Mouse (Mus musculus): Measurements from ENCODE around the gene Pou2f1. TPM values are rescaled to one million over a fixed set of nuclear protein-coding genes. Genes with fewer than 3 reads are reported as not detected.

Gene Pou2f1
- polyA plus RNA-seq, 1 experiment = 47.7 TPM

DNA sequence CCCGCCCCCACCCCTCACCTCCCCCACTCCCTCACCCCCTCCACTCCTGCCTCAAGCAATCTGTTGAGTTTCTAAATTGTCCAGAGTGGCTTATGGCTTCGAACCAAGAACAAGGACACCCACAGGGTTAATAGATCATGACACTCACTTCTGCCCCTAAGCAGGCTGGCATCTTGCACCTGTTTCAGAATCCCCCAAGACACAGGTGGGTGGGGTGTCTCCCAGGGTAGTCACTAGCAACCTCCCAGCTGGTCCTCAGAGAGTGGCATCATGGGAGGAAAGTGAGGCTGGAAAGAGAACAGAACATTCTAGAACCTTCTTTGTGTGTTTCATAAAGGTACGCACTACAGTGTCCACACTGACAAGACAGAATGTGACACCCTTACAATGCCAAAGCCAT, 158.9 kb downstream of the Pou2f1 start:
- Histone ChIP-seq H3K27me3 (ENCODE audit: control insufficient read depth, insufficient read depth, low read length, poor library complexity, severe bottlenecking) (0 out of 2 replicates have a peak, but pooled peaks cover 2% of the 10 kb centered on the region), H3K4me3 (ENCODE audit: low read depth, low read length) (no peak overlapping the region), H3K27ac (ENCODE audit: insufficient read depth, low read length) (no peak overlapping the region), H3K9me3 (replicated peaks; ENCODE audit: control insufficient read depth, insufficient read depth, low read length, poor library complexity, severe bottlenecking) (no peaks in the 10 kb centered on the region), H3K36me3 (ENCODE audit: control insufficient read depth, insufficient read depth, low read length, poor library complexity, severe bottlenecking) (no peaks in the 10 kb centered on the region), H3K9ac (ENCODE audit: low read depth, poor library complexity, severe bottlenecking) (no peak overlapping the region), H3K4me1 (ENCODE audit: control insufficient read depth, insufficient read depth, low read length) (no peaks in the 10 kb centered on the region)
- TF ChIP-seq POLR2A (IDR thresholded peaks at IDR 0.05; ENCODE audit: insufficient read depth, low read length) (no peak), EP300 (IDR thresholded peaks at IDR 0.05; ENCODE audit: insufficient read depth, low read depth, low read length) (no peak), CTCF (IDR thresholded peaks at IDR 0.05; ENCODE audit: low read depth, low read length) (no peak)

DNA sequence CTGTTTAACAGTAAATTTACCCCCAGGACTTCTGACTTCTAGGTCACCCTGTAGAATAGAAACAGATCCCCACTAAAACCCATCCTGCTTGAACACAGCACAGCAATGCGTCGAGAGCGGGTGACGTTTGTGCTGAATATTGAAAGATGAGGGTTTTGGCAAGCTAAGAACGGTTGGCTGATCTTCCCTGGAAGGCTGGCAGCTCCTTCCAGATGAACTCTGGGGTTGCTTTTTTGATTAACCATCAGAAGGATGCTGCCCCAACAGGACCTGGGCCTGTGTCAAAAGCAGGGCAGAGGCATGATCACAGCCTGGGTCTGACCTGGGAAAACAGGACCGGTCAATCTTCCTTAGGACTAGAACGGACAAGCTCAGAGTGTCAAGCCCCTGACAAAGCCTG, 160.3 kb downstream of the Pou2f1 start:
- no peaks in the 10 kb centered on the region for H3K36me3 ChIP-seq (ENCODE audit: control insufficient read depth, insufficient read depth, low read length, poor library complexity, severe bottlenecking)
- H3K27me3 ChIP-seq (ENCODE audit: control insufficient read depth, insufficient read depth, low read length, poor library complexity, severe bottlenecking) = 0 out of 2 replicates have a peak, but pooled peaks cover 2% of the 10 kb centered on the region
- no peak overlapping the region for H3K27ac ChIP-seq (ENCODE audit: insufficient read depth, low read length)
- H3K4me1 ChIP-seq (ENCODE audit: control insufficient read depth, insufficient read depth, low read length) = no peaks in the 10 kb centered on the region
- no peak overlapping the region for H3K4me3 ChIP-seq (ENCODE audit: low read depth, low read length)
- no peak for TF ChIP-seq POLR2A (IDR thresholded peaks at IDR 0.05; ENCODE audit: insufficient read depth, low read length)
- no peak for TF ChIP-seq EP300 (IDR thresholded peaks at IDR 0.05; ENCODE audit: insufficient read depth, low read depth, low read length)
- no peak for TF ChIP-seq CTCF (IDR thresholded peaks at IDR 0.05; ENCODE audit: low read depth, low read length)
- no peaks in the 10 kb centered on the region for H3K9me3 ChIP-seq (replicated peaks; ENCODE audit: control insufficient read depth, insufficient read depth, low read length, poor library complexity, severe bottlenecking)
- no peak overlapping the region for H3K9ac ChIP-seq (ENCODE audit: low read depth, poor library complexity, severe bottlenecking)

DNA sequence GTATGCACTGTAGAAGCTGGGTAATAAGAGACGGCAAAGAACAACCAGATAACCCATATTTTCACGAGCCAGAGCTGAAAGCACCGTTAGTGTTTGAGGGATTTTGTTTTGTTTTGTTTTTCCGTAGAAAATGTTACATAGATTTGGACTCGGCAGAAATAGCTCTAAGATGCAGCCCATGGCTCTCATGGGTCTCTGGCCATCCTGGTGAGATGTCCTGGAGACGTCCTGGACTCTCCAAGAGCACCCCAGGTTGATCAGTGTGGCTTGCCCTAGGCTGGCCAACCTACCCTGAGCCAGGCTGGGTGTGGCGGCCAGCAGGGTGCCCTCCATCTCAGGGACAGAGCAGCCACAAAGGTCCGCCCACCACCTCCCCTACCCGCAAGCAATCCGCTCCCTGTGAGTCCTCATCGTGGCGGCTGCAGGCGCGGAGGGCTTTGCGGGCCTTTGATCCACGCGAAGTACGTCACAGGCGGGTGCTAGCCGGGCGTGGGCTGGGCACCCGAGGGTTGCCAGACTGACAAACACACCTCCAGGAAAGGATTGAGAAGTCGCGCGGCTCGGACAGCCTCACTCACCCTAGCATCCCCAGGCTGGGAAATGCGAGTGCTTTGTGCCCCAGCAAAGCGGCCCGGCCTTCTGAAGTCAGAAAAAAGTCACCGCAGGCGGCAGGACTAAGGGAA, 161.8 kb downstream of the Pou2f1 start:
- Histone ChIP-seq H3K4me1 (ENCODE audit: control insufficient read depth, insufficient read depth, low read length) (no peaks in the 10 kb centered on the region), H3K27ac (ENCODE audit: insufficient read depth, low read length) (no peak overlapping the region), H3K27me3 (ENCODE audit: control insufficient read depth, insufficient read depth, low read length, poor library complexity, severe bottlenecking) (0 out of 2 replicates have a peak, but pooled peaks cover 2% of the 10 kb centered on the region), H3K9me3 (replicated peaks; ENCODE audit: control insufficient read depth, insufficient read depth, low read length, poor library complexity, severe bottlenecking) (no peaks in the 10 kb centered on the region), H3K9ac (ENCODE audit: low read depth, poor library complexity, severe bottlenecking) (no peak overlapping the region), H3K36me3 (ENCODE audit: control insufficient read depth, insufficient read depth, low read length, poor library complexity, severe bottlenecking) (no peaks in the 10 kb centered on the region), H3K4me3 (ENCODE audit: low read depth, low read length) (peak overlapping the region; percentile 51)
- TF ChIP-seq CTCF (IDR thresholded peaks at IDR 0.05; ENCODE audit: low read depth, low read length) = no peak
- TF ChIP-seq POLR2A (IDR thresholded peaks at IDR 0.05; ENCODE audit: insufficient read depth, low read length) = no peak

DNA sequence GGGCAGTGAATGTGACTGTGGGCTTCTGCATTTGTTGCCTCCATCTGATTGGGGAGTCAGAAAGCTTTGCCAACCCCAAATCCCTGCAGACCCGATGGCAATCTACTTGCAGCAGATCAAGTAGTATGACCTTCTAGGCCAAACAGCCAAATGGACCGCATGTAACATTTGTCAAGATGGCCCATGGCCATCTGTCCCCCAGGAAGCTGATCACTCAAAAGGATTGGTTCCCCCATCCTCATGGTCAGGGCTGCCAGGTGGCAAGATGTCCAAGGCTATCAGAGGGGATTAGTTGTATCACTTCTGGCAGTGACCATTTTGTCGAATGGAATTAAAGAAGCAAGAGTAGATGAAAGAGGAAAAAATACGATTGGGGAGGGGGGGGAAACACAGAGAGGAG, 163.3 kb downstream of the Pou2f1 start:
- H3K36me3 ChIP-seq (ENCODE audit: control insufficient read depth, insufficient read depth, low read length, poor library complexity, severe bottlenecking) = no peaks in the 10 kb centered on the region
- TF ChIP-seq EP300 (IDR thresholded peaks at IDR 0.05; ENCODE audit: insufficient read depth, low read depth, low read length) = no peak
- TF ChIP-seq CTCF (IDR thresholded peaks at IDR 0.05; ENCODE audit: low read depth, low read length) = no peak
- TF ChIP-seq POLR2A (IDR thresholded peaks at IDR 0.05; ENCODE audit: insufficient read depth, low read length) = no peak
- no peak overlapping the region for H3K4me3 ChIP-seq (ENCODE audit: low read depth, low read length)
- no peaks in the 10 kb centered on the region for H3K9me3 ChIP-seq (replicated peaks; ENCODE audit: control insufficient read depth, insufficient read depth, low read length, poor library complexity, severe bottlenecking)
- H3K4me1 ChIP-seq (ENCODE audit: control insufficient read depth, insufficient read depth, low read length) = no peaks in the 10 kb centered on the region
- H3K27ac ChIP-seq (ENCODE audit: insufficient read depth, low read length) = no peak overlapping the region
- 0 out of 2 replicates have a peak, but pooled peaks cover under 1% of the 10 kb centered on the region for H3K27me3 ChIP-seq (ENCODE audit: control insufficient read depth, insufficient read depth, low read length, poor library complexity, severe bottlenecking)
- H3K9ac ChIP-seq (ENCODE audit: low read depth, poor library complexity, severe bottlenecking) = no peak overlapping the region

DNA sequence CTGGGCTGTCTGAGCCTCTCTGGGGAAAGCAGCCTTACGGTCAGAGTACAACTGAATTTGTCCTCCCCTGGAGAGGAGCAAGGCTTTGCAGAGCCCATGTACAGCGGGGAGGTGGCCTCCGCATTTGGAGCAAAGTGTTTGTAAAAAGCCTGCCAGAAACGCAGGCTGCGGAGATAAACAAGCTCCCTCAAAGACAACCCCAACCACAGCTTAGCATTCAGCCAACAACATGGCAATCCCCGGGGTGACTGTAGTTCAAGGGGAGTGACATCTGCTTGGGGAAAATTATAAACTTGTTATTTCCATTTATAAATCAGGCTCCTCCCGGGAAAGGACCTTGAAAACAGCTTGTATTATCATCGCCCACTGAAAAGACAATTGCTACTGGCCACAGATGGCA, 164.9 kb downstream of the Pou2f1 start:
- H3K4me1 ChIP-seq (ENCODE audit: control insufficient read depth, insufficient read depth, low read length) = no peaks in the 10 kb centered on the region
- no peaks in the 10 kb centered on the region for H3K9me3 ChIP-seq (replicated peaks; ENCODE audit: control insufficient read depth, insufficient read depth, low read length, poor library complexity, severe bottlenecking)
- H3K27me3 ChIP-seq (ENCODE audit: control insufficient read depth, insufficient read depth, low read length, poor library complexity, severe bottlenecking) = no peaks in the 10 kb centered on the region
- no peak overlapping the region for H3K9ac ChIP-seq (ENCODE audit: low read depth, poor library complexity, severe bottlenecking)
- no peak for TF ChIP-seq CTCF (IDR thresholded peaks at IDR 0.05; ENCODE audit: low read depth, low read length)
- no peak for TF ChIP-seq EP300 (IDR thresholded peaks at IDR 0.05; ENCODE audit: insufficient read depth, low read depth, low read length)
- no peak for TF ChIP-seq POLR2A (IDR thresholded peaks at IDR 0.05; ENCODE audit: insufficient read depth, low read length)
- no peak overlapping the region for H3K27ac ChIP-seq (ENCODE audit: insufficient read depth, low read length)
- no peaks in the 10 kb centered on the region for H3K36me3 ChIP-seq (ENCODE audit: control insufficient read depth, insufficient read depth, low read length, poor library complexity, severe bottlenecking)
- no peak overlapping the region for H3K4me3 ChIP-seq (ENCODE audit: low read depth, low read length)

DNA sequence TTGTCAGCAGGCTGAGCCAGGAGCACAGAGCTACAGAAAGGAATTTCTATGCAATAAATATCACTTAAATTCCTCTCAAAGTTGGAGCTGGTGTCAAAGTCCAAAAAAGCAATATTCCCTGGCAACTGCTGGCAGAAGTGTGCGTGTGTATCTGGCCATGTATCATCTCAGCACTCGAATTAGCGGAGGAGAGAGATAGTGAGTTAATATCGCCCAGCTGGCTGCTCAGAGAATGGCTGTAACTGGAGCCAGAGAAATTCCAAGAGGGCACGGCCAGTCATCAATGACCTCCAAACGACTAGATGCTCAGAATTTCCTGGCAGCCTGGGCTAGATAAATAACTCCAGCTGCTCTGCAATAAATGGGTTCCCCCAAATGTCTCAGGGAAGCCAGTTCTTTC, 166.0 kb downstream of the Pou2f1 start:
- H3K27me3 ChIP-seq (ENCODE audit: control insufficient read depth, insufficient read depth, low read length, poor library complexity, severe bottlenecking) = no peaks in the 10 kb centered on the region
- no peak for TF ChIP-seq POLR2A (IDR thresholded peaks at IDR 0.05; ENCODE audit: insufficient read depth, low read length)
- TF ChIP-seq CTCF (IDR thresholded peaks at IDR 0.05; ENCODE audit: low read depth, low read length) = no peak
- no peak for TF ChIP-seq EP300 (IDR thresholded peaks at IDR 0.05; ENCODE audit: insufficient read depth, low read depth, low read length)
- H3K9ac ChIP-seq (ENCODE audit: low read depth, poor library complexity, severe bottlenecking) = no peak overlapping the region
- no peak overlapping the region for H3K4me3 ChIP-seq (ENCODE audit: low read depth, low read length)
- H3K9me3 ChIP-seq (replicated peaks; ENCODE audit: control insufficient read depth, insufficient read depth, low read length, poor library complexity, severe bottlenecking) = no peaks in the 10 kb centered on the region
- H3K27ac ChIP-seq (ENCODE audit: insufficient read depth, low read length) = no peak overlapping the region
- no peaks in the 10 kb centered on the region for H3K4me1 ChIP-seq (ENCODE audit: control insufficient read depth, insufficient read depth, low read length)
- H3K36me3 ChIP-seq (ENCODE audit: control insufficient read depth, insufficient read depth, low read length, poor library complexity, severe bottlenecking) = no peaks in the 10 kb centered on the region
